Mouse (Mus musculus): ENCODE data around the gene Ccdc171.

GRCm38 (mm10) chr4:83816925-83817324 is 291.6 kb downstream of the Ccdc171 start:
- no peak for TF ChIP-seq CTCF (IDR thresholded peaks at IDR 0.05; ENCODE audit: low read depth, low read length)
- TF ChIP-seq POLR2AphosphoS5 (IDR thresholded peaks at IDR 0.05; ENCODE audit: insufficient replicate concordance, low read depth, low read length), result no peak
- no peak for TF ChIP-seq TAL1 (conservative IDR thresholded peaks at IDR 0.05; ENCODE audit: low read depth, low read length)

All from G1E (cell line).